Mouse (Mus musculus): ENCODE measurements around the gene Med12.

Med12 gene

GRCm38 (mm10) chrX:101285953-101286670, 12.3 kb downstream of the Med12 start:
- no peak for TF ChIP-seq GATA4 (IDR thresholded peaks at IDR 0.05; ENCODE audit: insufficient replicate concordance, low read length)

GRCm38 (mm10) chrX:101287543-101287942, 13.7 kb downstream of the Med12 start:
- no peak for TF ChIP-seq GATA4 (IDR thresholded peaks at IDR 0.05; ENCODE audit: insufficient replicate concordance, low read length)

- TF ChIP-seq GATA4 (IDR thresholded peaks at IDR 0.05; ENCODE audit: insufficient replicate concordance, low read length): no peak
These were observed 14.6 kb downstream of the Med12 start for GRCm38 (mm10) chrX:101288432-101288831.

- TF ChIP-seq GATA4 (IDR thresholded peaks at IDR 0.05; ENCODE audit: insufficient replicate concordance, low read length): no peak
These were observed 15.2 kb downstream of the Med12 start for GRCm38 (mm10) chrX:101289037-101289436.

GRCm38 (mm10) chrX:101290111-101290510, 16.3 kb downstream of the Med12 start:
- no peak for TF ChIP-seq GATA4 (IDR thresholded peaks at IDR 0.05; ENCODE audit: insufficient replicate concordance, low read length)

GRCm38 (mm10) chrX:101299055-101299454, 25.2 kb downstream of the Med12 start, which contains the start of gene Nlgn3:
TSS of gene Nlgn3 (plus strand) at chrX:101299168.
- no peak for TF ChIP-seq GATA4 (IDR thresholded peaks at IDR 0.05; ENCODE audit: insufficient replicate concordance, low read length)

- TF ChIP-seq GATA4 (IDR thresholded peaks at IDR 0.05; ENCODE audit: insufficient replicate concordance, low read length): no peak
These were observed 25.9 kb downstream of the Med12 start for GRCm38 (mm10) chrX:101299473-101300426.

- TF ChIP-seq GATA4 (IDR thresholded peaks at IDR 0.05; ENCODE audit: insufficient replicate concordance, low read length): no peak
These were observed 26.7 kb downstream of the Med12 start for GRCm38 (mm10) chrX:101300427-101301030.

- TF ChIP-seq GATA4 (IDR thresholded peaks at IDR 0.05; ENCODE audit: insufficient replicate concordance, low read length): no peak
These were observed 27.8 kb downstream of the Med12 start for GRCm38 (mm10) chrX:101301654-101302053.

GRCm38 (mm10) chrX:101304646-101305045, 30.8 kb downstream of the Med12 start:
- no peak for TF ChIP-seq GATA4 (IDR thresholded peaks at IDR 0.05; ENCODE audit: insufficient replicate concordance, low read length)

GRCm38 (mm10) chrX:101309299-101309698, 35.5 kb downstream of the Med12 start:
- TF ChIP-seq GATA4 (IDR thresholded peaks at IDR 0.05; ENCODE audit: insufficient replicate concordance, low read length): no peak

- TF ChIP-seq GATA4 (IDR thresholded peaks at IDR 0.05; ENCODE audit: insufficient replicate concordance, low read length): no peak
These were observed 40.0 kb downstream of the Med12 start for GRCm38 (mm10) chrX:101313625-101314359.

- no peak for TF ChIP-seq GATA4 (IDR thresholded peaks at IDR 0.05; ENCODE audit: insufficient replicate concordance, low read length)
These were observed 45.9 kb downstream of the Med12 start for GRCm38 (mm10) chrX:101319775-101320174.

- no peak for TF ChIP-seq GATA4 (IDR thresholded peaks at IDR 0.05; ENCODE audit: insufficient replicate concordance, low read length)
These were observed 52.4 kb downstream of the Med12 start for GRCm38 (mm10) chrX:101325989-101326899.

Measured in liver, adult (tissue).